In the genomic region with DNA sequence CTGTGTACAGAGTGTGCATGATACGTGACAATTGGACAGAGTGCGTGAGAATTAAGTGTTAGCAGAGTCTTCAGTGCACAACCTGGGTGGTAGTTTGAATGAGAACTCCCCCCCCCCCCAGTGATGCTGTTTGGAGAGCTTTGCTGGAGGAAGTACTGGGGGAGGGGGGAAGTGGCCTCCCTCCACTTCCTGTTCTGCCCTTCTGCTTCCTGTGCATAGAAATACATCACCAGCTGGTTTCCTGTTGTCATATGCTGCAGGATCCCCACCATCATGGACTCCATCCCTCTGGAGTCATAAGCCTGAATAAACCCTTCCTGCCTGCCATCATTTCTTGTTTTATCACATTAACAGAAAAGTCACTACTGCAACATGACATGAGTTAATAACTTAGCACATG, we compare ENCODE assay signal across 19 mouse cellular contexts. TPM values are rescaled to one million over a fixed set of nuclear protein-coding genes. Genes with fewer than 3 reads are reported as not detected.
"Had no signal": no experiment of that assay in that cellular context is flagged by ENCODE, and none has a peak within 500 bp of the region (broad histone marks: within the 10 kb centered on the region; RNA-seq: fewer than 3 reads in every experiment).

No protein-coding gene starts in this region.

- DNase-seq: kidney, adult 11 months; liver; liver, embryonic 13.5 days; midbrain, embryonic 14.5 days; retina, postnatal 1 day; right cerebral cortex, postnatal 14 days; thymus, adult 2 months; thymus, postnatal 4 days had no signal

- H3K9me3 ChIP-seq: limb, embryonic 12.5 days; liver, embryonic 13.5 days; midbrain, embryonic 10.5 days; neural tube, embryonic 12.5 days; stomach, embryonic 15.5 days had no signal

- H3K4me3 ChIP-seq: layer of hippocampus, adult 2 months; limb, embryonic 12.5 days; liver, embryonic 13.5 days; midbrain, embryonic 10.5 days; myocyte; neural tube, embryonic 12.5 days; stomach, embryonic 15.5 days had no signal

- H3K4me1 ChIP-seq: limb, embryonic 12.5 days; liver, embryonic 13.5 days; midbrain, embryonic 10.5 days; neural tube, embryonic 12.5 days; stomach, embryonic 15.5 days had no signal

- H3K9ac ChIP-seq: limb, embryonic 12.5 days; liver, embryonic 13.5 days; neural tube, embryonic 12.5 days; stomach, embryonic 15.5 days had no signal

- H3K36me3 ChIP-seq: limb, embryonic 12.5 days; liver, embryonic 13.5 days; midbrain, embryonic 10.5 days; neural tube, embryonic 12.5 days; stomach, embryonic 15.5 days had no signal

- H3K27me3 ChIP-seq: limb, embryonic 12.5 days; liver, embryonic 13.5 days; neural tube, embryonic 12.5 days; stomach, embryonic 15.5 days had no signal

- H3K4me2 ChIP-seq: limb, embryonic 12.5 days; liver, embryonic 13.5 days; neural tube, embryonic 12.5 days; stomach, embryonic 15.5 days had no signal

- H3K27ac ChIP-seq: layer of hippocampus, adult 2 months; limb, embryonic 12.5 days; liver, embryonic 13.5 days; midbrain, embryonic 10.5 days; neural tube, embryonic 12.5 days; stomach, embryonic 15.5 days had no signal

RNA-seq across cellular contexts. Expression of a gene that starts 35.9 kb away (rescaled TPM):
- total RNA-seq: layer of hippocampus, adult 2 months; layer of hippocampus, postnatal 10 days; left cerebral cortex, postnatal 36 days; neutrophil, adult 5-6 weeks had no signal
- polyA plus RNA-seq: kidney, embryonic 14.5 days; limb, embryonic 12.5 days; liver, embryonic 13.5 days; midbrain, embryonic 10.5 days; midbrain, embryonic 14.5 days; neural tube, embryonic 12.5 days; spleen, adult 2 months; stomach, embryonic 15.5 days had no signal
